Mouse (Mus musculus) embryonic stem cell, embryonic (primary cell): ENCODE results near the gene Slc25a23.

Experiments
- CTCF ChIA-PET, 4 experiments: fragments of 300-600 bp in 2 of 4; fragments of 350-600 bp in 2 of 4; sonication (Branson Sonifier 250); formaldehyde crosslinking; loops; one replicate each; lab custom pipeline; 2022; ENCODE audit warnings: inconsistent platforms in 2 of 4; lab: Charles Lee
- POLR2A ChIA-PET, 4 experiments: fragments of 300-600 bp in 2 of 4; fragments of 350-600 bp in 2 of 4; sonication (Branson Sonifier 250); formaldehyde crosslinking; loops; one replicate each; lab custom pipeline; 2022; ENCODE audit warnings: antibody characterized with exemption in 4 of 4, inconsistent platforms in 1 of 4; lab: Charles Lee

The Slc25a23 gene

GRCm38 (mm10) chr17:57056246-57056645 is 3.4 kb downstream of the Slc25a23 start:
- ChIA-PET POLR2A (interaction anchor here in 2 of 4 experiments (0.7 to 1.3 kb wide), 4 partner anchors 15 to 143 kb away, joined by 3 to 6 read pairs (median 4); partner anchors contain the start of gene Khsrp (in 1 of the 2)), CTCF (interaction anchor here in 1 of 4 experiments (0.8 to 1.3 kb wide), 2 partner anchors 40 to 94 kb away, joined by 4 to 6 read pairs; no protein-coding TSS in a partner anchor)

GRCm38 (mm10) chr17:57051679-57052078 is 8.0 kb downstream of the Slc25a23 start:
- POLR2A ChIA-PET = interaction anchor here in 3 of 4 experiments (0.6 to 6.9 kb wide), 17 partner anchors 8 to 353 kb away, joined by 3 to 42 read pairs (median 4); partner anchors contain the start of genes Khsrp (in 2 of the 3), Slc25a23 (in 2 of the 3) and Dus3l (in 1 of the 3)
- CTCF ChIA-PET = interaction anchor here (0.5 to 3.6 kb wide), 28 partner anchors 9 to 1075 kb away, joined by 3 to 15 read pairs (median 3); partner anchors contain the start of genes Alkbh7 (in 3 of the 4), Khsrp (in 2 of the 4), Slc25a23 (in 1 of the 4) and Slc25a41 (in 1 of the 4)

DNA sequence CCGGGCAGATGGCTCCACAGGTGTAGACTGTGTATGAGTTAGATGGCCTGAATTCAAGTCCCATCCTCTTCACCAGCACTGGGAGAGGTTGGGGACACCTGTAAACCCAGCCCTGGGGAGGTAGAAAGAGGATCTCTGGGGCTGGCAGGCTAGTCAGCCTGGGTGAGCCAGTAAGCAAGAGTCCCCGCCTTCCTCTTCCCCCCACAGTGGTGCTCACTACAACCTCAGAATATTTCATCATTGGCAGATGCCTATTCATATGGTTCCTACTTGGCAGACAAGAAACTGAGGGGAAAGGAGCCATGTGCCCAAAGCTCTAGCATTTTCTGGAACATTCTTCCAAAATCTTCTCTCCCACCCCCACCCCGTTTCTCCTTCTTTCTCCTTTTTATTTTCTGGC is 10.8 kb downstream of the Slc25a23 start:
- ChIA-PET CTCF (interaction anchor here in 2 of 4 experiments (0.8 to 1.0 kb wide), 3 partner anchors 10 to 286 kb away, joined by 3 to 4 read pairs (median 3); no protein-coding TSS in a partner anchor), POLR2A (interaction anchor here in 3 of 4 experiments (0.7 to 6.9 kb wide), 7 partner anchors 11 to 985 kb away, joined by 3 to 42 read pairs (median 4); partner anchors contain the start of genes Khsrp (in 1 of the 3) and Slc25a23 (in 1 of the 3))

GRCm38 (mm10) chr17:57047406-57047805 is 12.3 kb downstream of the Slc25a23 start:
- CTCF ChIA-PET = interaction anchor here in 1 of 4 experiments (1.0 kb wide), 1 partner anchor 9 kb away, joined by 3 read pairs; no protein-coding TSS in a partner anchor
- POLR2A ChIA-PET = interaction anchor here in 3 of 4 experiments (0.8 to 6.9 kb wide), 5 partner anchors 9 to 50 kb away, joined by 3 to 42 read pairs (median 3); partner anchors contain the start of genes Alkbh7 (in 1 of the 3) and Khsrp (in 1 of the 3)

DNA sequence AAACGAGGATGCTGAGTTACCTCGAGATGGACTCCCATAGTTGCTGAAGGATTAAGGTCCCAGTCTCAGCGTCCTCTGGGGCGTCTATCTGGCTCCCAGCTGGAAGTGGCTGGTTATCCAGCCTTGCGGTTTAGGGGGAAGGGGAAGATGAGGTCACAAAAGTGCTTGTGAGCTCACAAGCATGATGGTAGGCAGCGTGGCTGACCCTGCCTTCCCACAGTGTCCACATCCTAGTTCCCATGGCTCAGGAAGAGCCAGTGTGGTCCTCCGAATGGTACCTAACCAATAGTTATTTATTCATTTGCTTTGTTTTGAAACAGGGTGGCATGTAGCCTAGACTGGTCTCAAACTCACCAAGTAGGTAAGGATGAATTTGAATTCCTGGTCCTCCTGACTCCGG is 18.1 kb downstream of the Slc25a23 start, which contains the start of gene Slc25a41:
Slc25a41 (minus strand) TSS at position 101 of the 400 bp plus-strand sequence.
- POLR2A ChIA-PET = interaction anchor here in 3 of 4 experiments (1.0 to 3.7 kb wide), 6 partner anchors 9 to 31 kb away, joined by 3 to 28 read pairs (median 4); partner anchors contain the start of genes Gtf2f1 (in 2 of the 3), Khsrp (in 2 of the 3), Crb3 (in 1 of the 3) and Gm17949 (in 1 of the 3)
- CTCF ChIA-PET = interaction anchor here in 2 of 4 experiments (0.6 to 1.2 kb wide), 4 partner anchors 10 to 90 kb away, joined by 3 to 6 read pairs (median 3); partner anchors contain the start of gene Khsrp (in 1 of the 2)

GRCm38 (mm10) chr17:57038978-57039377 is 20.7 kb downstream of the Slc25a23 start:
- POLR2A ChIA-PET = interaction anchor here in 3 of 4 experiments (0.6 to 3.7 kb wide), 22 partner anchors 7 to 221 kb away, joined by 3 to 28 read pairs (median 3); partner anchors contain the start of genes Alkbh7 (in 2 of the 3), Gm17949 (in 2 of the 3), Gtf2f1 (in 2 of the 3) and Khsrp (in 2 of the 3)
- CTCF ChIA-PET = interaction anchor here (0.6 to 2.5 kb wide), 33 partner anchors 9 to 751 kb away, joined by 3 to 15 read pairs (median 3); partner anchors contain the start of genes Alkbh7 (in 4 of the 4), Clpp (in 1 of the 4), Gm17949 (in 1 of the 4) and Gtf2f1 (in 1 of the 4)

GRCm38 (mm10) chr17:57032854-57033253 is 26.8 kb downstream of the Slc25a23 start:
- CTCF ChIA-PET = interaction anchor here in 1 of 4 experiments (0.6 to 2.3 kb wide), 7 partner anchors 10 to 296 kb away, joined by 3 to 25 read pairs (median 3); partner anchors contain the start of genes Alkbh7, Gm17949 and Gtf2f1
- POLR2A ChIA-PET = interaction anchor here in 3 of 4 experiments (0.9 to 8.2 kb wide), 33 partner anchors 8 to 571 kb away, joined by 3 to 122 read pairs (median 14); partner anchors contain the start of genes Alkbh7 (in 2 of the 3), Crb3 (in 2 of the 3), Gm17949 (in 2 of the 3) and Gtf2f1 (in 2 of the 3)

GRCm38 (mm10) chr17:57031661-57032420 is 27.8 kb downstream of the Slc25a23 start:
- CTCF ChIA-PET = interaction anchor here in 3 of 4 experiments (0.5 to 2.3 kb wide), 22 partner anchors 9 to 303 kb away, joined by 3 to 25 read pairs (median 4); partner anchors contain the start of genes Alkbh7 (in 2 of the 3), Gpr108 (in 2 of the 3), Clpp (in 1 of the 3) and Gm17949 (in 1 of the 3)
- POLR2A ChIA-PET = interaction anchor here (0.6 to 8.2 kb wide), 161 partner anchors 9 to 995 kb away, joined by 3 to 122 read pairs (median 4); partner anchors contain the start of genes Alkbh7 (in 3 of the 4), Clpp (in 3 of the 4), Crb3 (in 3 of the 4) and Gm17949 (in 3 of the 4)

GRCm38 (mm10) chr17:57030931-57031660 is 28.6 kb downstream of the Slc25a23 start, which contains the start of gene Khsrp:
Gene Khsrp, minus strand, starts transcription at chr17:57031522.
- ChIA-PET POLR2A (interaction anchor here (0.6 to 8.2 kb wide), 161 partner anchors 8 to 995 kb away, joined by 3 to 122 read pairs (median 4); partner anchors contain the start of genes Alkbh7 (in 3 of the 4), Clpp (in 3 of the 4), Crb3 (in 3 of the 4) and Gm17949 (in 3 of the 4)), CTCF (interaction anchor here in 3 of 4 experiments (0.6 to 2.3 kb wide), 20 partner anchors 10 to 304 kb away, joined by 3 to 25 read pairs (median 4); partner anchors contain the start of genes Alkbh7 (in 2 of the 3), Gpr108 (in 2 of the 3), Clpp (in 1 of the 3) and Gm17949 (in 1 of the 3))

DNA sequence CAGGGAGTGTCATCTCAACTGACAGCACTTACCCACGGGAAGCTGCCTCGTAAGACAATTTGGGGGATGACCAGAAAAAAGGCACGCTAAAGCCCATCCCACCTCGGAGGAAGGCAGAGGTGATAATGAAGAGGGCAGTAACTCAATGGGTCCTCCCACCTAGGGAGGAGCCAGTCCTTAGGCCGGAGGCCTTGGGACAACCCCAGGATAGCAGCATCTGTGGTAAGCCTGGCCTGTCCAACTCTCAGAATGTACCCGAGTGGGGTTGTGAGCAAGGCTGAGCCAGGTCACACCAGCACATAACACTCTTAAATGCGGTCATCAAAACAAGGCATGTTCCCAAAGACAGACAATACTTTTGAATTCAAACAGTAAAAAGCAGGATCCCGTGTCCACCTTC is 30.0 kb downstream of the Slc25a23 start:
- ChIA-PET POLR2A (interaction anchor here in 2 of 4 experiments (0.6 to 8.2 kb wide), 16 partner anchors 10 to 237 kb away, joined by 3 to 122 read pairs (median 4); partner anchors contain the start of genes Alkbh7 (in 2 of the 2), Gm17949 (in 2 of the 2), Gtf2f1 (in 2 of the 2) and Clpp (in 1 of the 2)), CTCF (interaction anchor here in 1 of 4 experiments (2.0 kb wide), 1 partner anchor 13 kb away, joined by 5 read pairs; no protein-coding TSS in a partner anchor)

DNA sequence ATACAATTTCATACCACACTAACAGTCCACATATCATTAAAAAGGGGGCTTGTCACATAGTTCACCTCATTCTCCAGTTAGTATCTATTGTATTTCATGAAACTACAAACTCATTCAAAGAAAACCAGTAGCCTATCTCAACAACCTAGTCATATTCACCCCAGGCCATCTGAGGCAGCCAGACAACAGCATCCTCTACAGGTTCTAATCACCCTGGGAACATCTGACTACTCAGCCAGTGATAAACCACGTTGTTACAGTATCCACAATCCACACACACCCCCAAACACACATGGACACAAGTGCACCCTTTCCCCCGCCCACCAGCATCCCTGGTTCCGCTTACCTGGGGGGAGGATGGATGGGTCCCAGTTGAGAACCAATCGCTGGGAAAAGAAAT is 32.2 kb downstream of the Slc25a23 start:
- CTCF ChIA-PET = interaction anchor here in 1 of 4 experiments (1.1 kb wide), 1 partner anchor 11 kb away, joined by 3 read pairs; no protein-coding TSS in a partner anchor

GRCm38 (mm10) chr17:57020960-57021359 is 38.7 kb downstream of the Slc25a23 start:
- CTCF ChIA-PET = no interaction called here
- POLR2A ChIA-PET = interaction anchor here in 2 of 4 experiments (1.3 to 7.8 kb wide), 5 partner anchors 9 to 41 kb away, joined by 3 to 100 read pairs (median 9); partner anchors contain the start of genes Khsrp (in 2 of the 2), Gm17949 (in 1 of the 2) and Gtf2f1 (in 1 of the 2)

More for the DNA sequence above, 32.2 kb downstream of the Slc25a23 start:
- POLR2A ChIA-PET = interaction anchor here in 3 of 4 experiments (0.5 to 8.2 kb wide), 14 partner anchors 10 to 447 kb away, joined by 3 to 122 read pairs (median 8); partner anchors contain the start of genes Gm17949 (in 3 of the 3), Gtf2f1 (in 3 of the 3), Alkbh7 (in 1 of the 3) and Clpp (in 1 of the 3)

GRCm38 (mm10) chr17:57019693-57020092 is 40.0 kb downstream of the Slc25a23 start:
- ChIA-PET POLR2A (interaction anchor here in 3 of 4 experiments (0.6 to 7.8 kb wide), 13 partner anchors 8 to 40 kb away, joined by 3 to 100 read pairs (median 4); partner anchors contain the start of genes Gm17949 (in 3 of the 3), Gtf2f1 (in 3 of the 3), Khsrp (in 2 of the 3) and Alkbh7 (in 1 of the 3)), CTCF (no interaction called here)

GRCm38 (mm10) chr17:57012245-57012795 is 47.3 kb downstream of the Slc25a23 start:
- CTCF ChIA-PET = interaction anchor here in 1 of 4 experiments (0.7 kb wide), 1 partner anchor 195 kb away, joined by 3 read pairs; no protein-coding TSS in a partner anchor

More at GRCm38 (mm10) chr17:57012245-57012795, 47.3 kb downstream of the Slc25a23 start:
- POLR2A ChIA-PET = interaction anchor here in 3 of 4 experiments (0.6 to 2.9 kb wide), 15 partner anchors 10 to 543 kb away, joined by 3 to 122 read pairs (median 4); partner anchors contain the start of genes Khsrp (in 2 of the 3), Pspn (in 2 of the 3) and Alkbh7 (in 1 of the 3)
